Mouse (Mus musculus) myocyte (in vitro differentiated cells): ENCODE results near the gene Pramel1. TPM values are rescaled to one million over a fixed set of nuclear protein-coding genes. Genes with fewer than 3 reads are reported as not detected.
"Not testable (repeated sequence)": the region's sequence is repeated elsewhere in the genome, so short reads cannot be mapped to it uniquely, and the experiment has no call there.

Experiments
- H3K27me3 ChIP-seq: one replicate; pipeline ENCODE4 v1.6.1; 2011; ENCODE audit not compliant: control insufficient read depth, insufficient read depth, insufficient read length
- H3K36me3 ChIP-seq: one replicate; pipeline ENCODE4 v1.6.1; 2011; ENCODE audit not compliant: control insufficient read depth, insufficient read depth
- H3K4me2 ChIP-seq: one replicate; pipeline ENCODE4 v1.6.1; 2011; ENCODE audit warnings: low read depth, control low read depth
- H3K4me3 ChIP-seq: one replicate; pipeline ENCODE4 v1.5.1; 2011; ENCODE audit warnings: mild to moderate bottlenecking, control low read depth, moderate library complexity
- H3K79me2 ChIP-seq: one replicate; pipeline ENCODE4 v1.6.1; 2011; ENCODE audit not compliant: control insufficient read depth, insufficient read depth
- H3ac ChIP-seq: one replicate; pipeline ENCODE4 v1.6.1; 2011; ENCODE audit not compliant: control insufficient read depth, insufficient read length
- CEBPB ChIP-seq: IDR thresholded peaks from 2 replicates; pipeline ENCODE4 v1.6.1; 2011; ENCODE audit warnings: mild to moderate bottlenecking, moderate library complexity; ENCODE audit not compliant: poor library complexity, insufficient read depth, severe bottlenecking
- E2F4 ChIP-seq: IDR thresholded peaks from one replicate; pipeline ENCODE4 v1.6.1; 2011; ENCODE audit warnings: mild to moderate bottlenecking, control low read depth, moderate library complexity; ENCODE audit not compliant: insufficient read depth
- MAX ChIP-seq: IDR thresholded peaks from one replicate; pipeline ENCODE4 v1.6.1; 2011; ENCODE audit warnings: low read depth, mild to moderate bottlenecking, control low read depth
- MYOD1 ChIP-seq, 3 experiments: IDR thresholded peaks; one replicate each; pipeline ENCODE4 v1.6.1; 2011; ENCODE audit warnings: control low read depth in 2 of 3, low read depth in 2 of 3, mild to moderate bottlenecking in 2 of 3, moderate library complexity in 1 of 3; ENCODE audit not compliant: insufficient read length in 2 of 3, control insufficient read depth in 1 of 3
- MYOG ChIP-seq, 3 experiments: IDR thresholded peaks; one replicate each; pipeline ENCODE4 v1.6.1; 2011; ENCODE audit warnings: control low read depth in 2 of 3, low read depth in 2 of 3, mild to moderate bottlenecking in 2 of 3; ENCODE audit not compliant: insufficient read length in 2 of 3, control insufficient read depth in 1 of 3, insufficient read depth in 1 of 3
- POLR2A ChIP-seq: IDR thresholded peaks from one replicate; pipeline ENCODE4 v1.6.1; 2011; ENCODE audit warnings: low read depth, mild to moderate bottlenecking, control low read depth, moderate library complexity; ENCODE audit not compliant: insufficient read length
- POLR2AphosphoS2 ChIP-seq: IDR thresholded peaks from one replicate; pipeline ENCODE4 v1.6.1; 2011; ENCODE audit warnings: low read depth, control low read depth; ENCODE audit not compliant: insufficient read length
- REST ChIP-seq: IDR thresholded peaks from one replicate; pipeline ENCODE4 v1.6.1; 2011; ENCODE audit warnings: mild to moderate bottlenecking, control low read depth, moderate library complexity; ENCODE audit not compliant: insufficient read depth, insufficient read length
- SRF ChIP-seq: IDR thresholded peaks from one replicate; pipeline ENCODE4 v1.6.1; 2011; ENCODE audit warnings: low read depth; ENCODE audit not compliant: control insufficient read depth, insufficient read length
- TCF12 ChIP-seq: IDR thresholded peaks from one replicate; pipeline ENCODE4 v1.6.1; 2011; ENCODE audit warnings: mild to moderate bottlenecking, control low read depth; ENCODE audit not compliant: poor library complexity, insufficient read depth, severe bottlenecking
- TCF3 ChIP-seq: IDR thresholded peaks from one replicate; pipeline ENCODE4 v1.6.1; 2011; ENCODE audit warnings: low read depth, control low read depth; ENCODE audit not compliant: insufficient read length
- USF1 ChIP-seq: IDR thresholded peaks from one replicate; pipeline ENCODE4 v1.6.1; 2011; ENCODE audit warnings: low read depth, mild to moderate bottlenecking, control low read depth, moderate library complexity
- polyA plus RNA-seq: library from polyadenylated mRNA; unstranded; fragments of >200 nt; fragmentation: generic; extraction: Trizol; gene quantifications from one replicate; pipeline ENCODE4 v1.2.1, GENCODE M21; 2012; ENCODE audit warnings: missing spikeins

The Pramel1 gene
- not detected for polyA plus RNA-seq

GRCm38 (mm10) chr4:143394181-143394580, at the start of gene Pramel1:
Pramel1 (plus strand) TSS chr4:143394428.
- no peaks in the 10 kb centered on the region for H3K27me3 ChIP-seq
- no peak within 1 kb of the TSS for H3K4me2 ChIP-seq
- H3K4me3 ChIP-seq: no peak within 1 kb of the TSS
- H3K36me3 ChIP-seq: no peaks in the 10 kb centered on the region
- no peak within 1 kb of the TSS for H3ac ChIP-seq
- H3K79me2 ChIP-seq: no peaks in the 10 kb centered on the region
- no peak for TF ChIP-seq REST
- no peak for TF ChIP-seq POLR2AphosphoS2
- TF ChIP-seq TCF3: no peak
- no peak for TF ChIP-seq E2F4
- no peak for TF ChIP-seq MAX
- TF ChIP-seq CEBPB: no peak
- TF ChIP-seq POLR2A: no peak
- no peak for TF ChIP-seq MYOG (IDR thresholded peaks at IDR 0.05; ENCODE audit: control insufficient read depth in 1 of 3, insufficient read depth in 1 of 3, insufficient read length in 2 of 3, low read depth in 2 of 3)
- no peak for TF ChIP-seq USF1
- TF ChIP-seq SRF: no peak
- TF ChIP-seq TCF12: no peak
- no peak for TF ChIP-seq MYOD1 (IDR thresholded peaks at IDR 0.05; ENCODE audit: control insufficient read depth in 1 of 3, insufficient read length in 2 of 3, low read depth in 2 of 3)

- not testable (repeated sequence) for H3K4me2 ChIP-seq, H3K4me3 ChIP-seq, H3K79me2 ChIP-seq, H3K36me3 ChIP-seq, H3ac ChIP-seq, H3K27me3 ChIP-seq
Measured at GRCm38 (mm10) chr4:143345491-143345890, 48.7 kb upstream of the Pramel1 start.

- peak overlapping the region; percentile 12 for H3K4me2 ChIP-seq
- no peaks in the 10 kb centered on the region for H3K79me2 ChIP-seq
- peaks cover 16% of the 10 kb centered on the region for H3K27me3 ChIP-seq
- TF ChIP-seq TCF3: no peak
- TF ChIP-seq TCF12: no peak
- TF ChIP-seq POLR2A: no peak
- peak in 1 of 3 experiments; percentile 11 for TF ChIP-seq MYOG (IDR thresholded peaks at IDR 0.05; ENCODE audit: control insufficient read depth in 1 of 3, insufficient read depth in 1 of 3, insufficient read length in 2 of 3, low read depth in 2 of 3)
- TF ChIP-seq REST: no peak
- no peak for TF ChIP-seq SRF
- no peak for TF ChIP-seq E2F4
- no peak for TF ChIP-seq CEBPB
- TF ChIP-seq MYOD1 (IDR thresholded peaks at IDR 0.05; ENCODE audit: control insufficient read depth in 1 of 3, insufficient read length in 2 of 3, low read depth in 2 of 3): peak in 1 of 3 experiments; percentile 49
- no peak for TF ChIP-seq USF1
- TF ChIP-seq MAX: no peak
- no peak for TF ChIP-seq POLR2AphosphoS2
- no peak overlapping the region for H3ac ChIP-seq
- H3K36me3 ChIP-seq: no peaks in the 10 kb centered on the region
- H3K4me3 ChIP-seq: no peak overlapping the region
Measured at GRCm38 (mm10) chr4:143348678-143349077, 45.5 kb upstream of the Pramel1 start.

GRCm38 (mm10) chr4:143349484-143349906, 44.7 kb upstream of the Pramel1 start, which contains the start of gene Lrrc38:
Lrrc38 (plus strand) TSS chr4:143349757.
- H3K27me3 ChIP-seq: peaks cover 16% of the 10 kb centered on the region
- H3ac ChIP-seq: no peak within 1 kb of the TSS
- peak within 1 kb of the TSS; percentile 18 for H3K4me2 ChIP-seq
- no peaks in the 10 kb centered on the region for H3K79me2 ChIP-seq
- TF ChIP-seq MYOG (IDR thresholded peaks at IDR 0.05; ENCODE audit: control insufficient read depth in 1 of 3, insufficient read depth in 1 of 3, insufficient read length in 2 of 3, low read depth in 2 of 3): no peak
- no peak for TF ChIP-seq USF1
- no peak for TF ChIP-seq E2F4
- no peak for TF ChIP-seq POLR2AphosphoS2
- no peak for TF ChIP-seq REST
- no peak for TF ChIP-seq MAX
- TF ChIP-seq TCF12: no peak
- no peak for TF ChIP-seq POLR2A
- no peak for TF ChIP-seq CEBPB
- no peak for TF ChIP-seq MYOD1 (IDR thresholded peaks at IDR 0.05; ENCODE audit: control insufficient read depth in 1 of 3, insufficient read length in 2 of 3, low read depth in 2 of 3)
- TF ChIP-seq SRF: no peak
- TF ChIP-seq TCF3: no peak
- H3K4me3 ChIP-seq: no peak within 1 kb of the TSS
- no peaks in the 10 kb centered on the region for H3K36me3 ChIP-seq

- H3K79me2 ChIP-seq: no peaks in the 10 kb centered on the region
- H3K27me3 ChIP-seq: peaks cover 16% of the 10 kb centered on the region
- no peak overlapping the region for H3K4me2 ChIP-seq
- no peaks in the 10 kb centered on the region for H3K36me3 ChIP-seq
- no peak overlapping the region for H3ac ChIP-seq
- H3K4me3 ChIP-seq: no peak overlapping the region
- TF ChIP-seq TCF12: no peak
- TF ChIP-seq USF1: no peak
Measured at GRCm38 (mm10) chr4:143350047-143351015, 43.9 kb upstream of the Pramel1 start.
